Mouse (Mus musculus) hindbrain, embryonic 16.5 days (tissue): ENCODE data around the gene Wnt5b. TPM values are rescaled to one million over a fixed set of nuclear protein-coding genes. Genes with fewer than 3 reads are reported as not detected.

Source experiments
- ATAC-seq: fragments of 200-750 bp; cut with Nextera tagmentation; 2 replicates; pipeline ENCODE4 v1.8.0; 2017; ENCODE audit warnings: moderate TSS enrichment, moderate library complexity
- H3K27ac ChIP-seq: fragments of 300-500 bp; sonication (generic); 2 replicates; pipeline ENCODE4 v1.5.1; 2014; ENCODE audit warnings: low read depth, mild to moderate bottlenecking, control low read depth, low read length, moderate library complexity
- H3K27me3 ChIP-seq: fragments of 300-500 bp; sonication (generic); replicated peaks from 2 replicates; pipeline ENCODE4 v1.6.1; 2014; ENCODE audit warnings: low read length; ENCODE audit not compliant: control insufficient read depth, insufficient read depth
- H3K36me3 ChIP-seq: fragments of 300-500 bp; sonication (generic); 2 replicates; pipeline ENCODE4 v1.6.1; 2014; ENCODE audit warnings: mild to moderate bottlenecking, low read length, moderate library complexity, mixed read lengths; ENCODE audit not compliant: control insufficient read depth, insufficient read depth
- H3K4me1 ChIP-seq: fragments of 300-500 bp; sonication (generic); 2 replicates; pipeline ENCODE4 v1.6.1; 2014; ENCODE audit warnings: low read depth, low read length; ENCODE audit not compliant: control insufficient read depth, insufficient read depth
- H3K4me2 ChIP-seq: fragments of 300-500 bp; sonication (generic); 2 replicates; pipeline ENCODE4 v1.6.1; 2014; ENCODE audit warnings: mild to moderate bottlenecking, low read length, control low read depth, moderate library complexity
- H3K4me3 ChIP-seq: fragments of 300-500 bp; sonication (generic); 2 replicates; pipeline ENCODE4 v1.5.1; 2014; ENCODE audit warnings: mild to moderate bottlenecking, low read length, control low read depth, moderate library complexity
- H3K9ac ChIP-seq: fragments of 300-500 bp; sonication (generic); 2 replicates; pipeline ENCODE4 v1.6.1; 2014; ENCODE audit warnings: low read depth, mild to moderate bottlenecking, control low read depth, low read length, moderate library complexity
- H3K9me3 ChIP-seq: fragments of 300-500 bp; sonication (generic); 2 replicates; pipeline ENCODE4 v1.6.1; 2014; ENCODE audit warnings: mild to moderate bottlenecking, low read length, moderate library complexity; ENCODE audit not compliant: control insufficient read depth
- WGBS: fragments of 180-500 bp; shearing (Covaris S2); extraction: QIAGEN DNeasy Blood & Tissue Kit; methylation state at CpG from one replicate; pipeline ENCODE4 v1.1.7; 2014; 5-methylcytosine and 5-hydroxymethylcytosine counted together
- polyA plus RNA-seq: library from polyadenylated mRNA; unstranded; fragments of >200 nt; fragmentation: Nextera tagmentation; extraction: Ambion mirVana; gene quantifications from 2 replicates; pipeline ENCODE4 v1.2.1, GENCODE M21; 2015

Gene Wnt5b
- polyA plus RNA-seq, 1 experiment from 2014 or later: 4.1 TPM

DNA sequence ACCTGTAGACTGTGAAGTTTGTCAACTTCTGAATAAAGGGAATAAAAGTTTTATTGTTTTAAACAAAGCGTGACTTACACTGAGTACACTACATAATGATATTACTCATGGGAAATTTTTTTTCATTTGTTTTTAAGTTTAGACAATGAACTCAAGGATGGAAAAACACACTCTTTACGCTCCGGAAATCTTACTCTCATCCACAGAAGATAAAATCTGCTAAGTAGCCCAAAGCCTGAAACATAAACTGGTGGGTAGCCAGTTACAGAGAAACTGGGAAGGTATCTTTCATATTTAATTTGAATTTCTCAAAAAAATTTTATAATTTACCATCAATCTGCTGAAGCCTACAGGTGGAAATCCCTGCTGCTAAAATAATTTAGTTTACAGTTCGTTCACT is 157.7 kb downstream of the Wnt5b start:
- Histone ChIP-seq H3K27ac (no peak overlapping the region), H3K4me1 (peaks cover 15% of the 10 kb centered on the region), H3K4me2 (no peak overlapping the region), H3K27me3 (no peaks in the 10 kb centered on the region), H3K9me3 (no peaks in the 10 kb centered on the region), H3K4me3 (no peak overlapping the region), H3K9ac (no peak overlapping the region), H3K36me3 (no peaks in the 10 kb centered on the region)
- WGBS: 88% methylated on average over 4 of the region's 4 CpGs
- ATAC-seq: no peak

GRCm38 (mm10) chr6:119385668-119386067 is 158.5 kb downstream of the Wnt5b start:
- no peaks in the 10 kb centered on the region for H3K36me3 ChIP-seq
- no peak overlapping the region for H3K4me3 ChIP-seq
- peaks cover 15% of the 10 kb centered on the region for H3K4me1 ChIP-seq
- H3K27me3 ChIP-seq: no peaks in the 10 kb centered on the region
- no peak for ATAC-seq
- no peaks in the 10 kb centered on the region for H3K9me3 ChIP-seq
- WGBS: 94% methylated on average over 1 of the region's 1 CpGs
- no peak overlapping the region for H3K4me2 ChIP-seq
- H3K9ac ChIP-seq: no peak overlapping the region
- no peak overlapping the region for H3K27ac ChIP-seq

Other genes with a start within 250 kb of the Wnt5b start
- 17.1 and 17.7 TPM in 2 replicates for gene Lrtm2, start 213.6 kb downstream of the Wnt5b start, polyA plus RNA-seq
- 34.8 and 37.0 TPM in 2 replicates for gene Adipor2, start 126.6 kb downstream of the Wnt5b start, polyA plus RNA-seq
- gene Fbxl14, start 64.7 kb downstream of the Wnt5b start, polyA plus RNA-seq: 1.9 and 2.1 TPM in 2 replicates